Mouse (Mus musculus) layer of hippocampus, adult 2 months (tissue): ENCODE measurements around the gene Kdm3a. TPM values are rescaled to one million over a fixed set of nuclear protein-coding genes. Genes with fewer than 3 reads are reported as not detected.

Source experiments
- DNase-seq, 2 experiments: peaks; one replicate each; pipeline ENCODE4 v3.0.0; 2022; ENCODE audit warnings: low spot score in 2 of 2
- H3K27ac ChIP-seq: fragments of 200-600 bp; 2 replicates; pipeline ENCODE4 v1.8.1; 2022
- H3K4me3 ChIP-seq: fragments of 200-600 bp; 2 replicates; pipeline ENCODE4 v1.8.1; 2022; ENCODE audit warnings: mild to moderate bottlenecking
- CTCF ChIP-seq: fragments of 200-600 bp; conservative IDR thresholded peaks from 2 replicates; pipeline ENCODE4 v1.8.1; 2022; ENCODE audit warnings: antibody characterized with exemption, mild to moderate bottlenecking, moderate library complexity
- total RNA-seq, 2 experiments: library from RNA; stranded (reverse); gene quantifications; 2 replicates each; pipeline ENCODE4 v1.2.3; 2021

Kdm3a gene
- total RNA-seq, 2 experiments from 2014 or later: 44.4 to 49.0 TPM

DNA sequence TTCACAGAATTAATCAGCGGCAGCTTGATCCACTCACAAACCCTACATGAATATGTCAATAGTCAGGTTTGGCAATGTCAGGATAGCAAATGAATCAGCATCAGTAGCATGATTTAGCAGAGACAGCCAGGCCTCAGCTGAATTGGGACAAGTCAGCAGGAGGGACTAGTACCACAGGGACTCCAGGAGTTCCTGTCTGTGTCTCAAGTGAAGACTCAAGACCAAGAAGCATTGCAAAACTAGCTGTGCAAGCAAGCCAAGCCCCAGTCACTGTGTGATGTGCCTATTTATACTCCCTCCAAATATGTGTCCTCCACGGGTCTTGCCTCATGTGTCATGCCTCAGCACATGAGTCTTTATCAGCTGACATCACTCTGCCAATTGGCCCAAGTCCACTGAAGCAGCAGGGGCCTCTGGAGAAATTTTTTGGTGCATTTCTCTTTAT, 77.3 kb downstream of the Kdm3a start:
- TF ChIP-seq CTCF: no peak
- DNase-seq: no peak
- Histone ChIP-seq H3K4me3 (no peak overlapping the region), H3K27ac (no peak overlapping the region)

DNA sequence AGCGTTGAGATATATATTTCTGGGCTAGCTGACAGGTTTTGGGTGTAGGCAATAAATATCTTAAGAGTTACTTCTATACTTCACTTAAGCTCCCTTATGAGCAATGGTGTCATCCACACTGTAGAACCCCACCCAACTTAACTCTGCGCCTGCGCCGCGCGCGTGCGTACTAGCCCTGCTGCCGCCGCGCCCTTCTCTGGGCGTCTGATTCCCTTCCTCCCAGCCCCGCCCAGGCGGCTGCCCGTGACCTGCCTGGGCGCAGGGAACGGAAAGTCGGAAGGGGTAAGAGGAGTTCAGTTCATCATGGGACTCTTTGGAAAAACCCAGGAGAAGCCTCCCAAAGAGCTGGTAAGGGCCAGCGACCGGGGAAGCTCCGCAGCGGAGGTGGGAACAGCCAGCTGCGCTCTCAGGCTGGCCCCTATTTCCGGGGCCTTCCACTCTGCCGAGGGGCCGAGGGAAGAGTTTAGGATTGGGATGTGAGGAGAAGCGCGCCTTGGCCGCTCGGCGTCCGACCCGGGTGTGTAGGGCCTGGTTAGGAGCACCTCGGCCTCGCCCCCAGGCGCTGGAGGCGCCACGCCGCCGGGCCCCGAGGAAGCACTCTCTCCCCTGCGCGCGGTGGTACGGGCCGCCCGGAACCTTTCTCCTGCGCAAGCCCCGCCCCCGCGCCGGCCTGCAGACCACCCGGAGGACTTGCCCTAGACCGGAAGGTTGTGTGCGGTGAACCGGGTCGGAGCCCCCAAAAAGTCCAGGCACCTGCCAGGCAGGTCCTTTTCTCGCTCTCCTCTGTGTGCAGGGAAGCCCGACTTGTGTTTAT, 88.9 kb downstream of the Kdm3a start, which contains the start of gene Chmp3:
Gene Chmp3, plus strand, starts transcription at position 112 of the 814 bp plus-strand sequence.
- Histone ChIP-seq H3K27ac (peak within 1 kb of the TSS; percentile 100), H3K4me3 (peak within 1 kb of the TSS; percentile 88)
- DNase-seq: peak; percentile 95 to 97
- no peak for TF ChIP-seq CTCF

Other genes with a start within 250 kb of the Kdm3a start
- 10 to 100 TPM; 91.3 to 91.6 TPM for gene Rmnd5a, start 192.4 kb downstream of the Kdm3a start, total RNA-seq
- 10 to 100 TPM; 45.8 to 46.5 TPM for gene Rnf103, start 139.1 kb downstream of the Kdm3a start, total RNA-seq
- gene Chmp3, start 89.2 kb downstream of the Kdm3a start, total RNA-seq: 100 to 1,000 TPM in 1 of 2 experiments, 10 to 100 TPM in 1; 99.7 to 109 TPM
- gene Reep1, start 74.6 kb upstream of the Kdm3a start, total RNA-seq: 10 to 100 TPM; 69.1 to 71.2 TPM
- gene Mrpl35, start 194.0 kb upstream of the Kdm3a start, total RNA-seq: 10 to 100 TPM; 31.2 to 31.8 TPM
- gene Immt, start 198.3 kb upstream of the Kdm3a start, total RNA-seq: 100 to 1,000 TPM; 131 to 137 TPM